Mouse (Mus musculus) cerebellum, postnatal 36 days (tissue): ENCODE measurements at regions not wholly inside any gene's neighbourhood (a gene's known extent, or its start where the extent isn't known, plus 50 kb on each side); places are given as distances from the start of the nearest gene placed in this dataset.

Source experiments
- DNase-seq, 2 experiments: peaks; one replicate each; pipeline ENCODE4 v3.0.0; 2021 to 2022; ENCODE audit warnings: mixed read lengths in 2 of 2

- no peak for DNase-seq
Measured at GRCm38 (mm10) chr3:39592349-39593117, 705.8 kb downstream of the Fat4 start.

GRCm38 (mm10) chr3:39609937-39610336, 723.2 kb downstream of the Fat4 start:
- no peak for DNase-seq

GRCm38 (mm10) chr3:39612408-39612807, 725.7 kb downstream of the Fat4 start:
- DNase-seq, result no peak

- DNase-seq, result no peak
Measured at GRCm38 (mm10) chr3:39637924-39638323, 751.2 kb downstream of the Fat4 start.

GRCm38 (mm10) chr3:39643194-39643593, 756.5 kb downstream of the Fat4 start:
- no peak for DNase-seq

- DNase-seq, result no peak
Measured at GRCm38 (mm10) chr3:39666817-39667216, 780.1 kb downstream of the Fat4 start.

- DNase-seq, result no peak
Measured at GRCm38 (mm10) chr3:39669145-39669544, 782.4 kb downstream of the Fat4 start.

GRCm38 (mm10) chr3:39673997-39674396, 787.3 kb downstream of the Fat4 start:
- no peak for DNase-seq

- no peak for DNase-seq
Measured at GRCm38 (mm10) chr3:39674927-39675326, 788.2 kb downstream of the Fat4 start.

- no peak for DNase-seq
Measured at GRCm38 (mm10) chr3:39705610-39706009, 818.9 kb downstream of the Fat4 start.

GRCm38 (mm10) chr3:39712795-39713709, 818.0 kb upstream of the Intu start:
- DNase-seq, result no peak

- DNase-seq, result no peak
Measured at GRCm38 (mm10) chr3:39714056-39714592, 817.0 kb upstream of the Intu start.

GRCm38 (mm10) chr3:39718946-39719545, 812.0 kb upstream of the Intu start:
- no peak for DNase-seq

- DNase-seq, result no peak
Measured at GRCm38 (mm10) chr3:39725755-39726154, 805.3 kb upstream of the Intu start.

- DNase-seq, result no peak
Measured at GRCm38 (mm10) chr3:39736639-39737038, 794.4 kb upstream of the Intu start.

GRCm38 (mm10) chr3:39745947-39746346, 785.1 kb upstream of the Intu start:
- peak; percentile 5 to 11 for DNase-seq

GRCm38 (mm10) chr3:39768981-39769568, 762.0 kb upstream of the Intu start:
- DNase-seq, result no peak

- no peak for DNase-seq
Measured at GRCm38 (mm10) chr3:39776278-39777039, 754.6 kb upstream of the Intu start.

GRCm38 (mm10) chr3:39779690-39780218, 751.3 kb upstream of the Intu start:
- DNase-seq, result no peak

- no peak for DNase-seq
Measured at GRCm38 (mm10) chr3:39780270-39780669, 750.8 kb upstream of the Intu start.

- DNase-seq, result no peak
Measured at GRCm38 (mm10) chr3:39784901-39785300, 746.2 kb upstream of the Intu start.

- DNase-seq, result no peak
Measured at GRCm38 (mm10) chr3:39809586-39809985, 721.5 kb upstream of the Intu start.
